Mouse (Mus musculus) kidney, embryonic 14.5 days (tissue): Measurements from ENCODE around the gene Ptbp1. TPM values are rescaled to one million over a fixed set of nuclear protein-coding genes. Genes with fewer than 3 reads are reported as not detected.
"Not testable (repeated sequence)": the region's sequence is repeated elsewhere in the genome, so short reads cannot be mapped to it uniquely, and the experiment has no call there.

ENCODE experiments used
- ATAC-seq: fragments of 200-750 bp; cut with Nextera tagmentation; 2 replicates; pipeline ENCODE4 v1.8.0; 2017; ENCODE audit warnings: moderate number of reproducible peaks, mild to moderate bottlenecking, moderate TSS enrichment, moderate library complexity; ENCODE audit not compliant: low FRiP score, low TSS enrichment
- H3K27ac ChIP-seq: fragments of 300-500 bp; sonication (generic); 2 replicates; pipeline ENCODE4 v1.5.1; 2014; ENCODE audit warnings: low read depth, mild to moderate bottlenecking, low read length, moderate library complexity, mixed read lengths
- H3K27me3 ChIP-seq: fragments of 300-500 bp; sonication (generic); 2 replicates; pipeline ENCODE4 v1.6.1; 2014; ENCODE audit warnings: mild to moderate bottlenecking, low read length; ENCODE audit not compliant: control insufficient read depth, insufficient read depth
- H3K36me3 ChIP-seq: fragments of 300-500 bp; sonication (generic); 2 replicates; pipeline ENCODE4 v1.6.1; 2014; ENCODE audit warnings: low read length, mixed read lengths; ENCODE audit not compliant: control insufficient read depth, insufficient read depth
- H3K4me1 ChIP-seq: fragments of 300-500 bp; sonication (generic); 2 replicates; pipeline ENCODE4 v1.6.1; 2014; ENCODE audit warnings: low read length, mixed read lengths; ENCODE audit not compliant: control insufficient read depth, insufficient read depth
- H3K4me2 ChIP-seq: fragments of 300-500 bp; sonication (generic); replicated peaks from 2 replicates; pipeline ENCODE4 v1.6.1; 2014; ENCODE audit warnings: low read depth, mild to moderate bottlenecking, low read length
- H3K4me3 ChIP-seq: fragments of 300-500 bp; sonication (generic); 2 replicates; pipeline ENCODE4 v1.5.1; 2014; ENCODE audit warnings: mild to moderate bottlenecking, low read length
- H3K9ac ChIP-seq: fragments of 300-500 bp; sonication (generic); 2 replicates; pipeline ENCODE4 v1.6.1; 2014; ENCODE audit warnings: low read depth, mild to moderate bottlenecking, low read length, moderate library complexity
- H3K9me3 ChIP-seq: fragments of 300-500 bp; sonication (generic); 2 replicates; pipeline ENCODE4 v1.6.1; 2016; ENCODE audit warnings: low read length; ENCODE audit not compliant: control insufficient read depth
- WGBS: fragments of 180-500 bp; shearing (Covaris S2); extraction: QIAGEN DNeasy Blood & Tissue Kit; methylation state at CpG from one replicate; pipeline ENCODE4 v1.1.7; 2014; 5-methylcytosine and 5-hydroxymethylcytosine counted together
- polyA plus RNA-seq: library from polyadenylated mRNA; unstranded; fragments of >200 nt; fragmentation: Nextera tagmentation; extraction: Ambion mirVana; gene quantifications from 2 replicates; pipeline ENCODE4 v1.2.1, GENCODE M21; 2014

Gene Ptbp1
- polyA plus RNA-seq, 1 experiment from 2014 or later, result 333 TPM

DNA sequence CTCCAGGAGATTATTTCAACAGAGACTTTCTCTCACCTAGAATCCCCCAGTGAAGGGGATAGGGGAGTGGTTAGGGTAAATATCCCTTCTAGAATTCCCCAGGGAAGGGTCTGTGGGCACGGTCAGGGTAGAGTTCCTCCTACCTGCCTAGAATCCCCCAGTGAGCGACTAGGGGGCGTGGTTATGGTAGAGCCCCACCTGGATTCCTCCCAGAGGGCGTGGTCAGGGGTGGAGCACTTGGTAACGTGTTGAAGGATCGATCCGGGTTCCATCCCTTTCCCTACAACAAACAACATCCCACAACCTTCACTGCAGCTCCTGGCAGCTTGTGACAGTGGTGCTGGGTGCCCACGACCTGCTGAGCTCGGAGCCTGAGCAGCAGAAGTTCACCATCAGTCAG lies 26.5 kb downstream of the Ptbp1 start:
- peak overlapping the region; percentile 15; the same call in 1 of the 2 replicates for H3K4me2 ChIP-seq

DNA sequence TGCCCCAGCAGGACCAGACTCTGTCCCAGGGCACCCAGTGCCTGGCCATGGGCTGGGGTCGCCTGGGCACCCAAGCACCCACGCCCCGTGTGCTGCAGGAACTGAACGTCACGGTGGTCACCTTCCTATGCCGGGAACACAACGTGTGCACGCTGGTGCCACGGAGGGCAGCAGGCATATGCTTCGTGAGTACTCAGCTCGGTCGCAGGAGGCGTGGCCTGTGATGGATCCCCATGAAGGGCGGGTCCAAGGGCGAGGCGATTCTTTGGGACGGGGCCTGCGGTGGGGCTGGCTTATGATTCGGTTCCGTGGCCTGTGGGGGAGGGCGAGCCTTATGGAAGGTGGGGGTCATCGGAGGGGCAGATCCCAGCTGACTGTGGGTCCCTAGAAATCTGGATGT lies 27.8 kb downstream of the Ptbp1 start:
- 0 out of 2 replicates have a peak, but pooled peaks have one; percentile 30 for ATAC-seq
- no peaks in the 10 kb centered on the region for H3K36me3 ChIP-seq
- H3K27ac ChIP-seq, result no peak overlapping the region
- H3K4me3 ChIP-seq, result peak overlapping the region; percentile 17; the same call in 1 of the 2 replicates
- peak overlapping the region; percentile 29; the same call in 1 of the 2 replicates for H3K9ac ChIP-seq
- no peaks in the 10 kb centered on the region for H3K27me3 ChIP-seq
- H3K4me1 ChIP-seq, result peaks cover 30% of the 10 kb centered on the region; the same call in 1 of the 2 replicates
- H3K9me3 ChIP-seq, result no peaks in the 10 kb centered on the region
- 7% methylated on average over 22 of the region's 22 CpGs for WGBS
- H3K4me2 ChIP-seq, result peak overlapping the region; percentile 41

More for the DNA sequence above, 26.5 kb downstream of the Ptbp1 start:
- Histone ChIP-seq H3K27ac (no peak overlapping the region), H3K4me3 (no peak overlapping the region), H3K36me3 (no peaks in the 10 kb centered on the region), H3K4me1 (peaks cover 30% of the 10 kb centered on the region; the same call in 1 of the 2 replicates), H3K27me3 (no peaks in the 10 kb centered on the region), H3K9ac (no peak overlapping the region), H3K9me3 (no peaks in the 10 kb centered on the region)
- 15% methylated on average over 9 of the region's 9 CpGs for WGBS
- no peak for ATAC-seq

DNA sequence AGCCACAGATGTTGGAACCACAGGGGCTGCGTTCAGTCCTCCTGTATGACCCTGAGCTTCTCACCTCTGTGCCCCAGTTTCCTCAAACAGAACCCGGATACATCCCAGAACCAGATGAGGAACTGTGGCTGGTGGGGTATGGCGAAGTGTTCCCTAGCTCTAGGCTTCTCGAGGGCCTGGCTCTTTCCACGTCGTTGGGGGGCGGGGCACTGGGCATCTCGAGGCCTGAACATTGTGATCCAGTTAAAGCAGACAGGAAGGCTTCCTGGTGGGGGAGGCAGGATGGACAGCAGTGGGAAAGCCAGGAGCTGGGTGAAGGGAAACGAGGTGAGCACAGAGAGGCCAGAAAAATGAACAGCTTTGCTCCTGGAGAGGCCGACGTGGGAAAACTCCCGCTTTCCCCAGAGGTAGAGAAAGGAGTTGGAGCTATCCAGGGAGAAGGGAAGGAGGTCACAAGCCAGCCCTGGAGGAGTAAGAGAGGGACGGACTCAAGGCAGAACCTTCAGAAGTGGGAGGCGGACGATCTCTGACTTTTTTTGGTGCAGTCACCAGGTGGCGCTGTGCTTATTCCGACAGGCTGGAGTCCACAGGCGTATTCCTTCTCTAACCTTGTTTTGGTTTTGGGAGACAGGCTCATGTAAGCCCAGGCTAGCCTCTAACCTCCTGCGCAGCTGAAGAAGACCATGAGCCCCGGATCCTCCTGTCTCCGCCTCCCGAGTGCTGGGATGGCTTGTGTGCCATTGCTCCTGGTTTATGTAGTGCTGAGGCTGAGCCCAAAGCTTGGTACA lies 29.3 kb downstream of the Ptbp1 start:
- 13% methylated on average over 22 of the region's 22 CpGs for WGBS
- Histone ChIP-seq H3K4me2 (0 out of 2 replicates have a peak overlapping the region, but pooled peaks have one; percentile 13), H3K27ac (no peak overlapping the region), H3K36me3 (no peaks in the 10 kb centered on the region), H3K4me3 (no peak overlapping the region), H3K4me1 (peaks cover 25% of the 10 kb centered on the region; the same call in 1 of the 2 replicates), H3K9ac (peak overlapping the region; percentile 19; the same call in 1 of the 2 replicates), H3K9me3 (no peaks in the 10 kb centered on the region), H3K27me3 (no peaks in the 10 kb centered on the region)
- ATAC-seq, result 0 out of 2 replicates have a peak, but pooled peaks have one; percentile 4

DNA sequence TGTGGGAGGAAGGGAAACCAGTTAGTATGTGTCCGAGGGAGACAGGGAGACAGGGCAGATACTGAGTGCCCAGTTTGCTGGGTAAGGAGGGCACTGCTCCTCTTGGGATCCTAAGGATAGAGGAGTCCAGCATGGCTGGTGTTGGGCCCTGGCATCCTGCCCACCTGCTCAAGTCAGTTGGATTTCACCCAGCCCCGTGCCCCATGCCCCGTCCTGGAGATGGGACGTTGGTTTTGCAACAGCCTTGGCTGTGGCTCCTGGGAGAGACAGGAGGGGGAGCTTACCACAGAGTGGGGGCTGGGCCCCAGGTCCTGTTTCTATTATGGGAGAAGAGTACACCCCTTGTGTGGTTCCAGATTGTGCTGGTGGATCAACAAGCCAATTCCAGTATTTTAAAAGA lies 30.2 kb downstream of the Ptbp1 start:
- H3K4me1 ChIP-seq, result peaks cover 25% of the 10 kb centered on the region; the same call in 1 of the 2 replicates
- WGBS, result 61% methylated on average over 4 of the region's 4 CpGs
- H3K9me3 ChIP-seq, result no peaks in the 10 kb centered on the region
- H3K4me2 ChIP-seq, result no peak overlapping the region
- ATAC-seq, result no peak
- no peaks in the 10 kb centered on the region for H3K27me3 ChIP-seq
- no peak overlapping the region for H3K27ac ChIP-seq
- H3K4me3 ChIP-seq, result no peak overlapping the region
- no peak overlapping the region for H3K9ac ChIP-seq
- no peaks in the 10 kb centered on the region for H3K36me3 ChIP-seq

DNA sequence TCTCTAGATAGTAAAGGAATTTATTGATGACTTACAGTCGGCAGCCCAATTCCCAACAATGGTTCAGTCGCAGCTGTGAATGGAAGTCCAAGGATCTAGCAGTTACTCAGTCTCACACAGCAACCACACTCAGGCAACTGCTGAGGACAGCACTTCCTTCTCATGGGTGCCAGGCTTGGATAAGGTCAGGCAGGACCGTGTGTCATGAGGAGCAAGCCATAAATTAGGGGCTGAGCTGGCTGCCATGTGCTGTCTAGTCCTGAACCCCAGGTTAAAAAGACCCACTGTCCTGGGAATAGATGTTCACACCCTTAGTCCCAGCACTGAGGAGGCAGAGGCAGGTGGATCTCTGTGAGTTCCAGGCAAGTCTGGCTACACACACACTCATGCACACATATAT lies 30.7 kb downstream of the Ptbp1 start:
- H3K27ac ChIP-seq, H3K9me3 ChIP-seq, ATAC-seq, H3K27me3 ChIP-seq, H3K36me3 ChIP-seq, H3K4me2 ChIP-seq, H3K4me3 ChIP-seq, H3K9ac ChIP-seq: not testable (repeated sequence)
- 52% methylated on average over 2 of the region's 3 CpGs for WGBS
- H3K4me1 ChIP-seq, result peaks cover 25% of the 10 kb centered on the region; the same call in 1 of the 2 replicates

DNA sequence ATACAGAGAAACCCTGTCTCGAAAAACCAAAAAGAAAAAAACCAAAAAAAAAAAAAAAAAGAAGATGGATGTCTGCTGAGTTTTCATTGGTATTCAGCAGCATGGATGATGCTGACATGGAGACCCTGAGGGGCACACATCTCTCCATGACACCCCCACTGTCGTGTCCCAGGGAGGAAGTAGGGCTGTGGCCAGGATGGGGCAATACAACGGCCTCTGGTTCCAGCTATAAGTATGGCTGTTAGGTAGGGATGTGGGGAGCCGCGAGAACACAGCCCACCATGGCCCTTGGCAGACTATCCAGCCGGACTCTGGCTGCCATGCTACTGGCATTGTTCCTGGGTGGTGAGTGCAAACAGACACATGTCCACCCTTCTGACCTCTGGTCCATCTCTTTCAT lies 31.8 kb downstream of the Ptbp1 start, which contains the start of gene Elane:
Gene Elane, plus strand, starts transcription at position 194 of the 400 bp plus-strand sequence.
- no peak within 1 kb of the TSS for H3K9ac ChIP-seq
- peaks cover 2% of the 10 kb centered on the region; the same call in 1 of the 2 replicates for H3K27me3 ChIP-seq
- H3K36me3 ChIP-seq, result no peaks in the 10 kb centered on the region
- H3K27ac ChIP-seq, result no peak within 1 kb of the TSS
- H3K4me1 ChIP-seq, result peaks cover 17% of the 10 kb centered on the region; the same call in 1 of the 2 replicates
- H3K4me2 ChIP-seq, result no peak within 1 kb of the TSS
- no peak within 1 kb of the TSS for H3K4me3 ChIP-seq
- no peak for ATAC-seq
- 84% methylated on average over 6 of the region's 6 CpGs for WGBS
- no peaks in the 10 kb centered on the region for H3K9me3 ChIP-seq

DNA sequence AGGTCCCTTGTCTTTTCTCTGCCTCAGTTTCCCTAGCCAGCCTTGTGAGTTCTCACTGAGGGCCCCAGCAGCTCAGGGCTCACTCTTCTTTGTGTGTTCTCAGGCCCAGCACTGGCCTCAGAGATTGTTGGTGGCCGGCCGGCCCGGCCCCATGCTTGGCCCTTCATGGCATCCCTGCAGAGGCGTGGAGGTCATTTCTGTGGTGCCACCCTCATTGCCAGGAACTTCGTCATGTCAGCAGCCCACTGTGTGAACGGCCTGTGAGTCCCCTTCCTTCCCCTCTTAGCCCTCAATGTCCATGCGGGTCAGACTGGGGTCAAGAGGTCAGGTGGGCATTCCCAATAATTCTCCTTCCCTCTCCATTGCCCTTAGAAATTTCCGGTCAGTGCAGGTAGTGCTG lies 32.4 kb downstream of the Ptbp1 start:
- Histone ChIP-seq H3K9me3 (no peaks in the 10 kb centered on the region), H3K4me1 (peaks cover 16% of the 10 kb centered on the region; the same call in 1 of the 2 replicates), H3K9ac (no peak overlapping the region), H3K36me3 (no peaks in the 10 kb centered on the region), H3K27ac (no peak overlapping the region), H3K4me3 (no peak overlapping the region), H3K4me2 (no peak overlapping the region), H3K27me3 (peaks cover 2% of the 10 kb centered on the region; the same call in 1 of the 2 replicates)
- WGBS, result 77% methylated on average over 8 of the region's 8 CpGs
- no peak for ATAC-seq

DNA sequence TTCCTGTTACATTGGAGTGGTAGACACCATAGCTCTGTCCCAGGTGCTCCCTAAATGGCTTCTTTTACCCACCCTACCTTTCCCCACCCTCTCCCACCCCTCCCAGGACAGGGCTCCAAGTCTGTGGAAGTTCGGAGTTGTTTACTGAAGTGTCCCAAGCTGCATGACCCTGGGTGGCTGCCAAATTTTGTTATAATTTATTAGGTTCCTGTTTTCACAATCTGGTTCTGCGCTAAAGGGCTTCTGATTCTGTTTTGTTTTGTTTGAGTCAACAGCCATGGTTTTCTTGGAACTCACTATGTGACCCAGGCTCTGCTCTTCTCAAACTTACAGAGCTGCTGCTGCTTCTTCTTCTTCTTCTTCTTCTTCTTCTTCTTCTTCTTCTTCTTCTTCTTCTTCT lies 35.2 kb downstream of the Ptbp1 start:
- no peaks in the 10 kb centered on the region for H3K36me3 ChIP-seq
- H3K9me3 ChIP-seq, result no peaks in the 10 kb centered on the region
- H3K9ac ChIP-seq, result no peak overlapping the region
- H3K27me3 ChIP-seq, result peaks cover 2% of the 10 kb centered on the region; the same call in 1 of the 2 replicates
- H3K4me2 ChIP-seq, result no peak overlapping the region
- no peak overlapping the region for H3K4me3 ChIP-seq
- H3K4me1 ChIP-seq, result no peaks in the 10 kb centered on the region
- no peak for ATAC-seq
- 55% methylated on average over 2 of the region's 2 CpGs for WGBS
- no peak overlapping the region for H3K27ac ChIP-seq

DNA sequence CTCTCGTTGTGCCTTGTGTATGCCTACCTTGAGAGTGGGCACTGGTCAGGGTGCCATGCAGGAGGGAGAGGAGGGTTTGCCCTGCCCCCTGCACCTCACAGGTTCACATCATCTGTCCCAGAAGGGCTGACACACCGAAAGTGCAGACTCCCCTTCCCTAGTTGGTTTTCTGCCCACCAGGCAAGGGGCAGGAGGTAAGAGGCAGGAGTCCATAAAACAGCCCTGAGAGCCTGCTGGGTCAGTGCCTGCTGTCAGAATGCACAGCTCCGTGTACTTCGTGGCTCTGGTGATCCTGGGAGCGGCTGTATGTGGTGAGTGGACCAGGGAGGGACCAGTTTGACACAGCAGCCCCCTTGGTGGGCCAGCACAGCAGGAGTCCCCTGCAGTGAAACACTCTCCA lies 36.4 kb downstream of the Ptbp1 start, which contains the start of gene Cfd:
Gene Cfd, plus strand, starts transcription at position 184 of the 400 bp plus-strand sequence.
- no peak within 1 kb of the TSS for H3K4me2 ChIP-seq
- H3K36me3 ChIP-seq, result peaks cover 9% of the 10 kb centered on the region
- no peak within 1 kb of the TSS for H3K27ac ChIP-seq
- H3K4me3 ChIP-seq, result no peak within 1 kb of the TSS
- peaks cover 2% of the 10 kb centered on the region; the same call in 1 of the 2 replicates for H3K27me3 ChIP-seq
- 30% methylated on average over 5 of the region's 5 CpGs for WGBS
- H3K4me1 ChIP-seq, result no peaks in the 10 kb centered on the region
- ATAC-seq, result no peak
- H3K9ac ChIP-seq, result no peak within 1 kb of the TSS
- no peaks in the 10 kb centered on the region for H3K9me3 ChIP-seq
